Mouse (Mus musculus): ENCODE results near the gene Ccnj. TPM values are rescaled to one million over a fixed set of nuclear protein-coding genes. Genes with fewer than 3 reads are reported as not detected.

The Ccnj gene
- polyA plus RNA-seq, 1 experiment, result 2.1 TPM

GRCm38 (mm10) chr19:40859555-40859954, 28.5 kb downstream of the Ccnj start:
- TF ChIP-seq MYOD1 (IDR thresholded peaks at IDR 0.05; ENCODE audit: control insufficient read depth in 1 of 3, insufficient read length in 2 of 3, low read depth in 2 of 3), result no peak
- no peak for TF ChIP-seq SRF (IDR thresholded peaks at IDR 0.05; ENCODE audit: control insufficient read depth, insufficient read length, low read depth)
- no peak for TF ChIP-seq POLR2A (IDR thresholded peaks at IDR 0.05; ENCODE audit: insufficient read length, low read depth)
- no peak for TF ChIP-seq USF1 (IDR thresholded peaks at IDR 0.05; ENCODE audit: low read depth)
- no peak for TF ChIP-seq MAX (IDR thresholded peaks at IDR 0.05; ENCODE audit: low read depth)
- no peak for TF ChIP-seq POLR2AphosphoS2 (IDR thresholded peaks at IDR 0.05; ENCODE audit: insufficient read length, low read depth)
- no peak for TF ChIP-seq MYOG (IDR thresholded peaks at IDR 0.05; ENCODE audit: control insufficient read depth in 1 of 3, insufficient read depth in 1 of 3, insufficient read length in 2 of 3, low read depth in 2 of 3)
- TF ChIP-seq TCF3 (IDR thresholded peaks at IDR 0.05; ENCODE audit: insufficient read length, low read depth), result no peak
- TF ChIP-seq TCF12 (IDR thresholded peaks at IDR 0.05; ENCODE audit: insufficient read depth, poor library complexity, severe bottlenecking), result no peak
- TF ChIP-seq REST (IDR thresholded peaks at IDR 0.05; ENCODE audit: insufficient read depth, insufficient read length), result no peak
- no peak for TF ChIP-seq CEBPB (IDR thresholded peaks at IDR 0.05; ENCODE audit: insufficient read depth, poor library complexity, severe bottlenecking)
- TF ChIP-seq E2F4 (IDR thresholded peaks at IDR 0.05; ENCODE audit: insufficient read depth), result no peak
- Histone ChIP-seq H3ac (ENCODE audit: control insufficient read depth, insufficient read length) (no peak overlapping the region), H3K27me3 (ENCODE audit: control insufficient read depth, insufficient read depth, insufficient read length) (peaks cover 19% of the 10 kb centered on the region), H3K4me2 (ENCODE audit: low read depth) (no peak overlapping the region), H3K79me2 (ENCODE audit: control insufficient read depth, insufficient read depth) (no peaks in the 10 kb centered on the region), H3K36me3 (ENCODE audit: control insufficient read depth, insufficient read depth) (no peaks in the 10 kb centered on the region), H3K4me3 (no peak overlapping the region)

GRCm38 (mm10) chr19:40868284-40868683, 37.2 kb downstream of the Ccnj start:
- peaks cover 13% of the 10 kb centered on the region for H3K27me3 ChIP-seq (ENCODE audit: control insufficient read depth, insufficient read depth, insufficient read length)
- H3K4me2 ChIP-seq (ENCODE audit: low read depth), result no peak overlapping the region
- TF ChIP-seq TCF12 (IDR thresholded peaks at IDR 0.05; ENCODE audit: insufficient read depth, poor library complexity, severe bottlenecking) (no peak), USF1 (IDR thresholded peaks at IDR 0.05; ENCODE audit: low read depth) (no peak), POLR2A (IDR thresholded peaks at IDR 0.05; ENCODE audit: insufficient read length, low read depth) (no peak), POLR2AphosphoS2 (IDR thresholded peaks at IDR 0.05; ENCODE audit: insufficient read length, low read depth) (no peak), MYOG (IDR thresholded peaks at IDR 0.05; ENCODE audit: control insufficient read depth in 1 of 3, insufficient read depth in 1 of 3, insufficient read length in 2 of 3, low read depth in 2 of 3) (no peak), E2F4 (IDR thresholded peaks at IDR 0.05; ENCODE audit: insufficient read depth) (no peak), MYOD1 (IDR thresholded peaks at IDR 0.05; ENCODE audit: control insufficient read depth in 1 of 3, insufficient read length in 2 of 3, low read depth in 2 of 3) (no peak), SRF (IDR thresholded peaks at IDR 0.05; ENCODE audit: control insufficient read depth, insufficient read length, low read depth) (no peak), MAX (IDR thresholded peaks at IDR 0.05; ENCODE audit: low read depth) (no peak)

GRCm38 (mm10) chr19:40869425-40870105, 38.5 kb downstream of the Ccnj start:
- Histone ChIP-seq H3K79me2 (ENCODE audit: control insufficient read depth, insufficient read depth) (no peaks in the 10 kb centered on the region), H3K36me3 (ENCODE audit: control insufficient read depth, insufficient read depth) (no peaks in the 10 kb centered on the region), H3ac (ENCODE audit: control insufficient read depth, insufficient read length) (no peak overlapping the region), H3K4me3 (no peak overlapping the region), H3K4me2 (ENCODE audit: low read depth) (no peak overlapping the region), H3K27me3 (ENCODE audit: control insufficient read depth, insufficient read depth, insufficient read length) (peaks cover 8% of the 10 kb centered on the region)
- no peak for TF ChIP-seq SRF (IDR thresholded peaks at IDR 0.05; ENCODE audit: control insufficient read depth, insufficient read length, low read depth)
- no peak for TF ChIP-seq POLR2A (IDR thresholded peaks at IDR 0.05; ENCODE audit: insufficient read length, low read depth)
- no peak for TF ChIP-seq USF1 (IDR thresholded peaks at IDR 0.05; ENCODE audit: low read depth)
- TF ChIP-seq TCF12 (IDR thresholded peaks at IDR 0.05; ENCODE audit: insufficient read depth, poor library complexity, severe bottlenecking), result no peak
- TF ChIP-seq TCF3 (IDR thresholded peaks at IDR 0.05; ENCODE audit: insufficient read length, low read depth), result no peak
- no peak for TF ChIP-seq MYOD1 (IDR thresholded peaks at IDR 0.05; ENCODE audit: control insufficient read depth in 1 of 3, insufficient read length in 2 of 3, low read depth in 2 of 3)
- TF ChIP-seq POLR2AphosphoS2 (IDR thresholded peaks at IDR 0.05; ENCODE audit: insufficient read length, low read depth), result no peak
- TF ChIP-seq MYOG (IDR thresholded peaks at IDR 0.05; ENCODE audit: control insufficient read depth in 1 of 3, insufficient read depth in 1 of 3, insufficient read length in 2 of 3, low read depth in 2 of 3), result no peak
- TF ChIP-seq E2F4 (IDR thresholded peaks at IDR 0.05; ENCODE audit: insufficient read depth), result no peak
- TF ChIP-seq MAX (IDR thresholded peaks at IDR 0.05; ENCODE audit: low read depth), result no peak
- TF ChIP-seq REST (IDR thresholded peaks at IDR 0.05; ENCODE audit: insufficient read depth, insufficient read length), result no peak
- no peak for TF ChIP-seq CEBPB (IDR thresholded peaks at IDR 0.05; ENCODE audit: insufficient read depth, poor library complexity, severe bottlenecking)

More at GRCm38 (mm10) chr19:40868284-40868683, 37.2 kb downstream of the Ccnj start:
- H3ac ChIP-seq (ENCODE audit: control insufficient read depth, insufficient read length), result no peak overlapping the region
- no peaks in the 10 kb centered on the region for H3K36me3 ChIP-seq (ENCODE audit: control insufficient read depth, insufficient read depth)
- no peaks in the 10 kb centered on the region for H3K79me2 ChIP-seq (ENCODE audit: control insufficient read depth, insufficient read depth)
- no peak overlapping the region for H3K4me3 ChIP-seq

GRCm38 (mm10) chr19:40872955-40873665, 42.0 kb downstream of the Ccnj start:
- H3ac ChIP-seq (ENCODE audit: control insufficient read depth, insufficient read length), result no peak overlapping the region
- no peaks in the 10 kb centered on the region for H3K79me2 ChIP-seq (ENCODE audit: control insufficient read depth, insufficient read depth)
- no peak overlapping the region for H3K4me3 ChIP-seq
- H3K4me2 ChIP-seq (ENCODE audit: low read depth), result no peak overlapping the region
- TF ChIP-seq TCF12 (IDR thresholded peaks at IDR 0.05; ENCODE audit: insufficient read depth, poor library complexity, severe bottlenecking), result no peak
- no peak for TF ChIP-seq POLR2AphosphoS2 (IDR thresholded peaks at IDR 0.05; ENCODE audit: insufficient read length, low read depth)
- TF ChIP-seq POLR2A (IDR thresholded peaks at IDR 0.05; ENCODE audit: insufficient read length, low read depth), result no peak
- no peak for TF ChIP-seq TCF3 (IDR thresholded peaks at IDR 0.05; ENCODE audit: insufficient read length, low read depth)
- no peak for TF ChIP-seq MYOG (IDR thresholded peaks at IDR 0.05; ENCODE audit: control insufficient read depth in 1 of 3, insufficient read depth in 1 of 3, insufficient read length in 2 of 3, low read depth in 2 of 3)
- peaks cover 7% of the 10 kb centered on the region for H3K27me3 ChIP-seq (ENCODE audit: control insufficient read depth, insufficient read depth, insufficient read length)
- no peaks in the 10 kb centered on the region for H3K36me3 ChIP-seq (ENCODE audit: control insufficient read depth, insufficient read depth)

All from myocyte (in vitro differentiated cells).